Mouse (Mus musculus) embryonic facial prominence, embryonic 11.5 days (tissue): ENCODE measurements around the gene Ttbk1. TPM values are rescaled to one million over a fixed set of nuclear protein-coding genes. Genes with fewer than 3 reads are reported as not detected.

Experiments used
- ATAC-seq: fragments of 200-750 bp; cut with Nextera tagmentation; replicated peaks from 2 replicates; pipeline ENCODE4 v1.8.0; 2017; ENCODE audit warnings: low read depth; ENCODE audit not compliant: insufficient number of reproducible peaks, low FRiP score, low TSS enrichment
- DNase-seq: peaks from one replicate; pipeline ENCODE4 v3.0.0-alpha.2; 2015; ENCODE audit warnings: low spot score
- H3K27ac ChIP-seq: fragments of 300-500 bp; sonication (generic); replicated peaks from 2 replicates; pipeline ENCODE4 v1.5.1; 2014; ENCODE audit warnings: mild to moderate bottlenecking, low read depth, low read length, control low read depth
- H3K27me3 ChIP-seq: fragments of 300-500 bp; sonication (generic); 2 replicates; pipeline ENCODE4 v1.6.1; 2014; ENCODE audit warnings: mild to moderate bottlenecking, low read length, moderate library complexity, mixed read lengths; ENCODE audit not compliant: control insufficient read depth, insufficient read depth
- H3K36me3 ChIP-seq: fragments of 300-500 bp; sonication (generic); replicated peaks from 2 replicates; pipeline ENCODE4 v1.6.1; 2014; ENCODE audit warnings: low read depth, mild to moderate bottlenecking, low read length, moderate library complexity, mixed read lengths; ENCODE audit not compliant: control insufficient read depth, insufficient read depth
- H3K4me1 ChIP-seq: fragments of 300-500 bp; sonication (generic); 2 replicates; pipeline ENCODE4 v1.6.1; 2014; ENCODE audit warnings: low read length, mixed read lengths; ENCODE audit not compliant: control insufficient read depth, insufficient read depth
- H3K4me2 ChIP-seq: fragments of 300-500 bp; sonication (generic); 2 replicates; pipeline ENCODE4 v1.6.1; 2014; ENCODE audit warnings: low read depth, mild to moderate bottlenecking, control low read depth, low read length, moderate library complexity
- H3K4me3 ChIP-seq: fragments of 300-500 bp; sonication (generic); 2 replicates; pipeline ENCODE4 v1.5.1; 2014; ENCODE audit warnings: low read depth, low read length, control low read depth
- H3K9ac ChIP-seq: fragments of 300-500 bp; sonication (generic); replicated peaks from 2 replicates; pipeline ENCODE4 v1.6.1; 2014; ENCODE audit warnings: mild to moderate bottlenecking, control low read depth, low read length
- H3K9me3 ChIP-seq: fragments of 300-500 bp; sonication (generic); replicated peaks from 2 replicates; pipeline ENCODE4 v1.6.1; 2016; ENCODE audit warnings: mild to moderate bottlenecking, low read length, inconsistent platforms, mixed read lengths; ENCODE audit not compliant: control insufficient read depth
- WGBS: fragments of 180-500 bp; shearing (Covaris S2); extraction: QIAGEN DNeasy Blood & Tissue Kit; methylation state at CpG from one replicate; pipeline ENCODE4 v1.1.7; 2014; 5-methylcytosine and 5-hydroxymethylcytosine counted together
- polyA plus RNA-seq: library from polyadenylated mRNA; unstranded; fragments of >200 nt; fragmentation: Nextera tagmentation; extraction: Ambion mirVana; gene quantifications from 2 replicates; pipeline ENCODE4 v1.2.1, GENCODE M21; 2014

Gene Ttbk1
- polyA plus RNA-seq, 1 experiment from 2014 or later: 0.38 TPM

DNA sequence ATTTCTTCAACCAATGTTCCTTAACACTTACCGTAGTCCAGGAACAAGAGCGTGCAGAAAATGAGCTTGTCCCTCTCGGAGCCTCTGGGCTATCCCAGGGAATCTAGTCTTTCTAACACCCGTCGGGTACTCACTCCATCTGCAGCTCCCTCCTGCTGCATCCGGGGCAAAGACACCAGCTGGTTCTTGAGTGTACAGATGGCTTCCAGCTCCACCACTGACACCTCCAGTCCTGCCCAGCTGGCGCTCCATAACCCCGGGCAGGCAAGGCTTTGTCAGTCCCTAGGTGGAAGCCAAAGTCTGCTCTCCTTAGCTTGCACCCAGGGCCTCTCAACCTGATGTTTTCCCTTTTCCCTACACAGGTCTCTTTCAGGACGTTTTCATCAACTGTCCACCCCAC lies 19.6 kb downstream of the Ttbk1 start:
- H3K4me3 ChIP-seq: no peak overlapping the region
- no peaks in the 10 kb centered on the region for H3K36me3 ChIP-seq
- no peak overlapping the region for H3K27ac ChIP-seq
- no peak for DNase-seq
- no peaks in the 10 kb centered on the region for H3K9me3 ChIP-seq
- H3K4me1 ChIP-seq: no peaks in the 10 kb centered on the region
- ATAC-seq: no peak
- no peaks in the 10 kb centered on the region for H3K27me3 ChIP-seq
- no peak overlapping the region for H3K9ac ChIP-seq
- H3K4me2 ChIP-seq: no peak overlapping the region; the same call in 1 of the 2 replicates
- 62% methylated on average over 9 of the region's 9 CpGs for WGBS

DNA sequence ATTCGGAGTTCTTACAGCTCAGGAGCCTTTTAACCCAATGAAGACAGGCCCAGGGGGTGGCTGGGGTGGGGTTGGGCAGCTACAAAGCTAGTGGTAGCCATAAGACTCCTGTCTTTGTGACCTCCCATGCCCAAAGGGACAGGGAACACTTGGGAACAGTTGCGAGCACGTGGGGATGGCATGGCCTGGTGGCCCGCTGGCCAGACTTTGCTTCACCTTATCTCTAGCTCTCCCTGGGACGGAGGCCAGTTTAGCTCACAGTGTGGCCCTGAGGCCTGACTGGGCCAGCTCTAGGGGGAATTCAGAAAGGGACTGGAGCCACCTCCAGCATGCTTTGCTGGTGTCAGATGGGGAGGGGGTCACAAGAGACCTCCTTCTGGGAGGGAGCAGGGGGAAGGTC lies 25.2 kb downstream of the Ttbk1 start:
- H3K4me1 ChIP-seq: peaks cover 8% of the 10 kb centered on the region; the same call in 1 of the 2 replicates
- H3K27ac ChIP-seq: no peak overlapping the region
- H3K4me3 ChIP-seq: no peak overlapping the region
- peaks cover 21% of the 10 kb centered on the region for H3K27me3 ChIP-seq
- no peak overlapping the region for H3K9ac ChIP-seq
- H3K9me3 ChIP-seq: no peaks in the 10 kb centered on the region
- DNase-seq (no peak), ATAC-seq (no peak)
- no peaks in the 10 kb centered on the region for H3K36me3 ChIP-seq
- WGBS: 83% methylated on average over 5 of the region's 5 CpGs
- H3K4me2 ChIP-seq: no peak overlapping the region

DNA sequence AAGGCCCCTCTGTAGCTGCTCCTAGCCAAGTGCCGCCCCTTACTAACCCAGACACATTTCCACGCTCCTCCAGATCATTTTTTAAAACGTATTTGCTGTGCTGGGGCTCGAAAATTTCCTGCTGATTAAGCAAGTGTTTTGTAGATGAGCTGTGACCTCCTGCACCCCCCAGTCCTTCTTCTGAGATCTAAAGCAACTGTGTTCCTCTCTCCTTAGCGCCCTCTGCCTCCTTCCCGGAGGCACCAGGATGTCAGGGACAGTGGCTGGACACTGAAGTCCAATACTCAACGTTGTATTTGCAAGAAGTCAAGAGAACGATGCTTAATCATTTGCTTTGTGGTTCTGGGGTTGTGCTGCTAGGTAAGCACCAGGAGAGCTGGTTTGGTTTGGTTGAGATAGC lies 26.1 kb downstream of the Ttbk1 start:
- peak; percentile 12 for DNase-seq
- 8% methylated on average over 8 of the region's 8 CpGs for WGBS
- H3K36me3 ChIP-seq: no peaks in the 10 kb centered on the region
- ATAC-seq: no peak
- H3K27me3 ChIP-seq: peaks cover 24% of the 10 kb centered on the region
- no peak overlapping the region for H3K27ac ChIP-seq
- peaks cover 8% of the 10 kb centered on the region; the same call in 1 of the 2 replicates for H3K4me1 ChIP-seq
- H3K4me2 ChIP-seq: peak overlapping the region; percentile 57
- H3K9ac ChIP-seq: no peak overlapping the region; the same call in 1 of the 2 replicates
- no peaks in the 10 kb centered on the region for H3K9me3 ChIP-seq
- peak overlapping the region; percentile 27 for H3K4me3 ChIP-seq

DNA sequence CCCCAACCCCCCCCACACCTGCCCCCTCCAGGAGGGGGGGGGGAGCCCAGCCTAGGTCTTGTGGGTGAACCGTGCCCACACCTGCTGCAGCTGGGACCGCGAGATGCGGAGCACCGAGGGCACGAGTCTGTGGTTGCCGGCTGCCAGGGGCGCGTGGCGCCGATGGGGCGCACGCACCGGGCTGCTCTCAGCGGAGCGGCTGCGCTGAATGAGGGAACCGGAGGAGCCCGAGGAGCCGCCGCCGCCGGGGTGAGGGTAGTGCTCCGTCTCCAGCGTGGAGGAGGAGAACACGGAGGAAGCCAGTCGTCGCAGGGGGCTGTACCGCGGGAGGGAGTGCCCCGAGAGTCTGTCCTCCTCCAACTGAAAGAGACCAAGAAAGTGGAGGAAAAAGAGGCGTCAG lies 26.8 kb downstream of the Ttbk1 start:
- H3K27me3 ChIP-seq: peaks cover 31% of the 10 kb centered on the region
- H3K36me3 ChIP-seq: no peaks in the 10 kb centered on the region
- 1% methylated on average over 32 of the region's 32 CpGs for WGBS
- peaks cover 8% of the 10 kb centered on the region; the same call in 1 of the 2 replicates for H3K4me1 ChIP-seq
- H3K27ac ChIP-seq: no peak overlapping the region
- peak overlapping the region; percentile 27 for H3K4me3 ChIP-seq
- ATAC-seq (no peak), DNase-seq (peak; percentile 18)
- no peaks in the 10 kb centered on the region for H3K9me3 ChIP-seq
- H3K9ac ChIP-seq: peak overlapping the region; percentile 44
- H3K4me2 ChIP-seq: peak overlapping the region; percentile 57

DNA sequence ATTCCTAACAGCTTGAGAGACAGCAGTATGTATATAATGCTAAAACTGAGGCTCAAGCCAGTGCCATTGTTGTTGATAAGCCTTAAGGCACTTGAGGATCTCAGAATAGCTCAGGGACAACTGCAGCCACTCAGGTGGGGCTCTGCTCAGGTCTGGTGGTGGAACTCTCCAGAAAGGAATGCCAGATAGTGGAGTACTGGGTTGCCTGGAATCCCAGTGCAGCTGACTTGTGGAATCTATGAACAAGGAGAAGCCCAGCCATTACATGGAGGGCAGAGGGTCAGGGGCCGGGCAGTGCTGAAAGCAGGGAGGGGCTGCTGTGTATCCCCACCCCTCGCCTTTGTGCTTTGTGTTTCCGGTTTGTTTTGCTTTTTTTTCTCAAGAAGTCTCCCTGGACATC lies 29.0 kb downstream of the Ttbk1 start:
- Histone ChIP-seq H3K4me3 (no peak overlapping the region), H3K9me3 (no peaks in the 10 kb centered on the region), H3K4me2 (no peak overlapping the region), H3K9ac (no peak overlapping the region), H3K27ac (no peak overlapping the region), H3K4me1 (peaks cover 18% of the 10 kb centered on the region), H3K36me3 (no peaks in the 10 kb centered on the region), H3K27me3 (peaks cover 41% of the 10 kb centered on the region)
- 14% methylated on average over 3 of the region's 3 CpGs for WGBS
- no peak for ATAC-seq
- no peak for DNase-seq

DNA sequence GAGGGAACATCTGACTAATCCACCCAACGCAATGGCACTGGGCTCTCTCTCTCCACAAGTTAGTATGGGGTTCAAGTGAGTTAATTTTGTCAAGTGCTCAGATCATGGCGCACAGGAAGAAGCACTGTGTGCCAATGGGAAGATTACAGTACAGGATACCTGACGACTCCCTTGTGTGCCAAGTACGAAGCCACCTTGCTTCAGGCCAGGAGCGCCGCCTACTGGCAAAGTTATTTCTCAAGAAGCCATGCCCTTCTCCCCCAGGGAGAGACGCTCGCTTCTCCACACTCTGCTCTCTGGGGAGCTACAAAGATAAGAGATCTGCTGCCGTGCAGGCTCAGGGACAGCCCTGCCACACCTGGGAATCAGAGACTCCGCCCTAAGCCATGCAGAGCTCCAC lies 29.7 kb downstream of the Ttbk1 start:
- no peak overlapping the region for H3K4me2 ChIP-seq
- peaks cover 21% of the 10 kb centered on the region for H3K4me1 ChIP-seq
- H3K27me3 ChIP-seq: peaks cover 44% of the 10 kb centered on the region
- no peak overlapping the region for H3K27ac ChIP-seq
- H3K9ac ChIP-seq: no peak overlapping the region
- DNase-seq: peak; percentile 47
- no peak overlapping the region for H3K4me3 ChIP-seq
- no peaks in the 10 kb centered on the region for H3K36me3 ChIP-seq
- 11% methylated on average over 10 of the region's 10 CpGs for WGBS
- ATAC-seq: no peak
- H3K9me3 ChIP-seq: no peaks in the 10 kb centered on the region

DNA sequence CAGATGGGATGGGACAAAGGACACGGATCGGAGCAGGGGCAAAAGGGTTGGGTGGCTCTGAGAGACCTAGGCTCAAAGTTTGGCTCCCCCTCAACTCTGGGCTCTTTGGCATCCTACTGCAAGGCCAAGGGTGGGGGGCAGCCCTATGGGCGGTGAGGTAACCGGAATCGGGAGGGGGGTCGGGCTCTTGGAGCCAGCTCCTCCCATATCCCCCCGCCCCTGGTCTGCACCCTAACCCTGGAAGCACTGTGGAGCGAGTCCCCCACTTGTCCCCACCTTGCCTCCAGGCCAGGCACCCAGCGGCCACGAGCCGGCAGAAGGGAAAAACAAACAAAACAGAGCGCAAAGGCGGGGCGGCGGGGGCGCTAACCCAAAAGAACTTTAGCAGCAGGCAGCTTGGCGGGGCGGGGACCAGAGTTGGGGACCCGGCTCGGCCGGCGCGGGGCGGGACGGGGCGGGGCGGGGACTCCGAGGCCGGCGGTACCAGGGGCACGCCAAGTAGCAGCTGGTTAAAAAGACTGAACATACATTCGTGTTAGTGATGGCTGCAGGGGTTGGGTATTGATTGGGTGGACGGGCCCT lies 32.3 kb downstream of the Ttbk1 start:
- H3K4me1 ChIP-seq: peaks cover 13% of the 10 kb centered on the region
- no peaks in the 10 kb centered on the region for H3K9me3 ChIP-seq
- no peak overlapping the region for H3K27ac ChIP-seq
- H3K9ac ChIP-seq: no peak overlapping the region; the same call in none of the 2 replicates
- ATAC-seq (0 out of 2 replicates have a peak, but pooled peaks have one; percentile 17), DNase-seq (peak; percentile 60)
- peak overlapping the region; percentile 23 for H3K4me3 ChIP-seq
- H3K36me3 ChIP-seq: no peaks in the 10 kb centered on the region
- H3K27me3 ChIP-seq: peaks cover 30% of the 10 kb centered on the region
- peak overlapping the region; percentile 85 for H3K4me2 ChIP-seq
- under 1% methylated on average over 33 of the region's 33 CpGs for WGBS

DNA sequence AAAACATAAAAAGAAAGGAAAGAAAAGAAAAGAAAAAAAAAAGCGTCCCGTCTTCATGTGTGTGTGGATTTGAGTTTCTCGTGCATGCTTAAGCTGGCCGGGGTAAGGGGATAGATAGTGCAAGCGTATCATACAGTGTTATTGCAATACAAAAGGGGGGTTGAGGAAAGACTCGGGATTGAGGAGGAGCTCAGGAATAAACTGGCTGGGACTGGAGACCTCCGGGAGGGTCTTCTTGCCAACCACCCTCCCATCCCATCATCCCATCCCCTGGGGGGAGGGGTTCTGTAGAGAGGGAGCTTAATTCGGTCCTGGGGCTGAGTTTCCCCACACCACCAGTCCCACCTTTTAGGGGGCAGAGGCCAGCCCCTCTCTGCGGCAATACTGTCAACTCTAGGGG lies 32.9 kb downstream of the Ttbk1 start:
- Histone ChIP-seq H3K9me3 (no peaks in the 10 kb centered on the region), H3K4me1 (peaks cover 13% of the 10 kb centered on the region), H3K27ac (no peak overlapping the region), H3K27me3 (peaks cover 26% of the 10 kb centered on the region), H3K9ac (no peak overlapping the region; the same call in 1 of the 2 replicates), H3K4me2 (peak overlapping the region; percentile 85), H3K36me3 (no peaks in the 10 kb centered on the region), H3K4me3 (peak overlapping the region; percentile 23)
- DNase-seq: peak; percentile 17
- under 1% methylated on average over 9 of the region's 9 CpGs for WGBS
- no peak for ATAC-seq
